Mouse (Mus musculus): ENCODE measurements around the gene Dio1. TPM values are rescaled to one million over a fixed set of nuclear protein-coding genes. Genes with fewer than 3 reads are reported as not detected.
A peak's percentile ranks its signal among the peaks of the same experiment; 100 is the strongest.

Gene Dio1
- total RNA-seq, 2 experiments from 2014 or later, result 0.43 TPM; not detected in 1

- no peak for DNase-seq (ENCODE audit: low spot score in 2 of 2)
Observed at GRCm38 (mm10) chr4:107300902-107301555, 5.9 kb downstream of the Dio1 start.

- DNase-seq (ENCODE audit: low spot score in 2 of 2), result no peak
Observed at GRCm38 (mm10) chr4:107300371-107300770, 6.6 kb downstream of the Dio1 start.

GRCm38 (mm10) chr4:107299779-107300340 lies 7.1 kb downstream of the Dio1 start:
- no peak for DNase-seq (ENCODE audit: low spot score in 2 of 2)

GRCm38 (mm10) chr4:107298071-107298606 lies 8.8 kb downstream of the Dio1 start:
- no peak for DNase-seq (ENCODE audit: low spot score in 2 of 2)

GRCm38 (mm10) chr4:107292273-107292662 lies 14.7 kb downstream of the Dio1 start:
- DNase-seq (ENCODE audit: low spot score in 2 of 2), result no peak

- no peak for DNase-seq (ENCODE audit: low spot score in 2 of 2)
Observed at GRCm38 (mm10) chr4:107291611-107292272, 15.2 kb downstream of the Dio1 start.

GRCm38 (mm10) chr4:107287517-107287916 lies 19.5 kb downstream of the Dio1 start:
- no peak for DNase-seq (ENCODE audit: low spot score in 2 of 2)

GRCm38 (mm10) chr4:107286386-107286785 lies 20.6 kb downstream of the Dio1 start:
- DNase-seq (ENCODE audit: low spot score in 2 of 2), result no peak

- no peak for DNase-seq (ENCODE audit: low spot score in 2 of 2)
Observed at GRCm38 (mm10) chr4:107285446-107286200, 21.3 kb downstream of the Dio1 start.

GRCm38 (mm10) chr4:107280843-107281475 lies 26.0 kb downstream of the Dio1 start:
- no peak for DNase-seq (ENCODE audit: low spot score in 2 of 2)

- no peak for DNase-seq (ENCODE audit: low spot score in 2 of 2)
Observed at GRCm38 (mm10) chr4:107278188-107278707, 28.7 kb downstream of the Dio1 start.

- DNase-seq (ENCODE audit: low spot score in 2 of 2), result no peak
Observed at GRCm38 (mm10) chr4:107274511-107274910, 32.5 kb downstream of the Dio1 start.

GRCm38 (mm10) chr4:107273683-107274082 lies 33.3 kb downstream of the Dio1 start:
- DNase-seq (ENCODE audit: low spot score in 2 of 2), result no peak

GRCm38 (mm10) chr4:107260001-107260400 lies 47.0 kb downstream of the Dio1 start:
- no peak for DNase-seq (ENCODE audit: low spot score in 2 of 2)

- no peak for DNase-seq (ENCODE audit: low spot score in 2 of 2)
Observed at GRCm38 (mm10) chr4:107254414-107254813, 52.6 kb downstream of the Dio1 start.

- peak; percentile 90 to 94 for DNase-seq (ENCODE audit: low spot score in 2 of 2)
Observed at GRCm38 (mm10) chr4:107253125-107254091, 53.6 kb downstream of the Dio1 start, which contains the start of the genes Lrrc42 and Hspb11. Lrrc42 (minus strand) TSS chr4:107253532. Hspb11 (plus strand) TSS chr4:107253593.

GRCm38 (mm10) chr4:107252522-107252921 lies 54.4 kb downstream of the Dio1 start:
- DNase-seq (ENCODE audit: low spot score in 2 of 2), result peak in 1 of 2 experiments; percentile 3

GRCm38 (mm10) chr4:107250494-107250893 lies 56.5 kb downstream of the Dio1 start:
- peak in 1 of 2 experiments; percentile 15 for DNase-seq (ENCODE audit: low spot score in 2 of 2)

- DNase-seq (ENCODE audit: low spot score in 2 of 2), result no peak
Observed at GRCm38 (mm10) chr4:107249471-107249870, 57.5 kb downstream of the Dio1 start.

Data from adrenal gland, adult 18-20 months (tissue).